Mouse (Mus musculus): ENCODE results near the gene Flad1.
"Not testable (repeated sequence)": the region's sequence is repeated elsewhere in the genome, so short reads cannot be mapped to it uniquely, and the experiment has no call there.

Gene Flad1

GRCm38 (mm10) chr3:89411490-89412393 is at the start of gene Flad1:
Flad1 (minus strand) TSS chr3:89411870.
- peak; percentile 100 for DNase-seq

GRCm38 (mm10) chr3:89458965-89459807 is 47.5 kb upstream of the Flad1 start:
- peak; percentile 95 for DNase-seq

GRCm38 (mm10) chr3:89458372-89458964 is 46.8 kb upstream of the Flad1 start:
- no peak for DNase-seq

- DNase-seq: peak; percentile 76
Observed at GRCm38 (mm10) chr3:89456726-89457665, 45.3 kb upstream of the Flad1 start.

GRCm38 (mm10) chr3:89455786-89456285 is 44.2 kb upstream of the Flad1 start:
- DNase-seq: no peak

- DNase-seq: no peak
Observed at GRCm38 (mm10) chr3:89454401-89455177, 42.9 kb upstream of the Flad1 start, which contains the start of gene Pmvk. Pmvk (plus strand) TSS chr3:89454541.

- no peak for DNase-seq
Observed at GRCm38 (mm10) chr3:89451916-89452315, 40.2 kb upstream of the Flad1 start.

GRCm38 (mm10) chr3:89449541-89449940 is 37.9 kb upstream of the Flad1 start:
- peak; percentile 78 for DNase-seq

- peak; percentile 82 for DNase-seq
Observed at GRCm38 (mm10) chr3:89448720-89449537, 37.3 kb upstream of the Flad1 start.

- DNase-seq: no peak
Observed at GRCm38 (mm10) chr3:89440691-89441090, 29.0 kb upstream of the Flad1 start.

- DNase-seq: peak; percentile 41
Observed at GRCm38 (mm10) chr3:89437269-89437668, 25.6 kb upstream of the Flad1 start.

- peak; percentile 86 for DNase-seq
Observed at GRCm38 (mm10) chr3:89436176-89437113, 24.8 kb upstream of the Flad1 start, which contains the start of gene Pbxip1. Pbxip1 (plus strand) TSS chr3:89436706.

- DNase-seq: no peak
Observed at GRCm38 (mm10) chr3:89435041-89435440, 23.4 kb upstream of the Flad1 start.

GRCm38 (mm10) chr3:89434532-89434931 is 22.9 kb upstream of the Flad1 start:
- no peak for DNase-seq

GRCm38 (mm10) chr3:89432606-89433005 is 20.9 kb upstream of the Flad1 start:
- no peak for DNase-seq

GRCm38 (mm10) chr3:89430171-89431159 is 18.8 kb upstream of the Flad1 start, which contains the start of gene Pygo2:
Pygo2 (plus strand) TSS chr3:89430214.
- DNase-seq: peak; percentile 97

- DNase-seq: not testable (repeated sequence)
Observed at GRCm38 (mm10) chr3:89429021-89429420, 17.4 kb upstream of the Flad1 start.
